Mouse (Mus musculus) hindbrain, postnatal 0 days (tissue): Measurements from ENCODE around the gene Hmga1b. TPM values are rescaled to one million over a fixed set of nuclear protein-coding genes. Genes with fewer than 3 reads are reported as not detected.
A peak's percentile ranks its signal among the peaks of the same experiment; 100 is the strongest.

ENCODE experiments used
- ATAC-seq: fragments of 200-750 bp; cut with Nextera tagmentation; 2 replicates; pipeline ENCODE4 v1.8.0; 2017; ENCODE audit warnings: mild to moderate bottlenecking, moderate TSS enrichment, moderate library complexity
- DNase-seq: peaks from one replicate; pipeline ENCODE4 v3.0.0-alpha.2; 2015; ENCODE audit warnings: low spot score
- H3K27ac ChIP-seq: fragments of 300-500 bp; sonication (generic); 2 replicates; pipeline ENCODE4 v1.5.1; 2014; ENCODE audit warnings: mild to moderate bottlenecking
- H3K27me3 ChIP-seq: fragments of 300-500 bp; sonication (generic); 2 replicates; pipeline ENCODE4 v1.6.1; 2014; ENCODE audit warnings: low read length, mixed read lengths; ENCODE audit not compliant: insufficient read depth
- H3K36me3 ChIP-seq: fragments of 300-500 bp; sonication (generic); 2 replicates; pipeline ENCODE4 v1.6.1; 2014; ENCODE audit warnings: low read length, mixed read lengths; ENCODE audit not compliant: insufficient read depth
- H3K4me1 ChIP-seq: fragments of 300-500 bp; sonication (generic); 2 replicates; pipeline ENCODE4 v1.6.1; 2014; ENCODE audit warnings: antibody characterized with exemption, low read length, mixed read lengths; ENCODE audit not compliant: insufficient read depth
- H3K4me2 ChIP-seq: fragments of 300-500 bp; sonication (generic); 2 replicates; pipeline ENCODE4 v1.6.1; 2014; ENCODE audit warnings: low read depth, mild to moderate bottlenecking, low read length, moderate library complexity, mixed read lengths
- H3K4me3 ChIP-seq: fragments of 300-500 bp; sonication (generic); 2 replicates; pipeline ENCODE4 v1.5.1; 2014; ENCODE audit warnings: low read length
- H3K9ac ChIP-seq: fragments of 300-500 bp; sonication (generic); replicated peaks from 2 replicates; pipeline ENCODE4 v1.6.1; 2014; ENCODE audit warnings: mild to moderate bottlenecking, low read length, moderate library complexity, mixed read lengths
- H3K9me3 ChIP-seq: fragments of 300-500 bp; sonication (generic); 2 replicates; pipeline ENCODE4 v1.6.1; 2016; ENCODE audit warnings: low read length, mixed read lengths
- CTCF ChIP-seq: IDR thresholded peaks from 2 replicates; pipeline ENCODE4 v1.5.1; 2016; ENCODE audit warnings: antibody characterized with exemption, control low read depth, low read depth
- WGBS: fragments of 180-500 bp; shearing (Covaris S2); extraction: QIAGEN DNeasy Blood & Tissue Kit; methylation state at CpG from one replicate; pipeline ENCODE4 v1.1.7; 2014; 5-methylcytosine and 5-hydroxymethylcytosine counted together
- polyA plus RNA-seq: library from polyadenylated mRNA; unstranded; fragments of >200 nt; fragmentation: Nextera tagmentation; extraction: Ambion mirVana; gene quantifications from 2 replicates; pipeline ENCODE4 v1.2.1, GENCODE M21; 2015
- total RNA-seq: library from RNA; depleted of rRNA; stranded (reverse); fragments of >200 nt; gene quantifications from 2 replicates; pipeline ENCODE4 v1.2.3, GENCODE M21; 2014

Gene Hmga1b
- total and polyA plus RNA-seq, 2 experiments from 2014 or later, result 0.42 to 1.9 TPM

GRCm38 (mm10) chr11:120720450-120720849 is 42.1 kb upstream of the Hmga1b start:
- Histone ChIP-seq H3K9me3 (no peaks in the 10 kb centered on the region), H3K36me3 (peaks cover 5% of the 10 kb centered on the region; the same call in 1 of the 2 replicates), H3K27me3 (no peaks in the 10 kb centered on the region), H3K9ac (peak overlapping the region; percentile 87), H3K27ac (peak overlapping the region; percentile 62), H3K4me1 (0 out of 2 replicates have a peak, but pooled peaks cover 2% of the 10 kb centered on the region), H3K4me3 (peak overlapping the region; percentile 62), H3K4me2 (peak overlapping the region; percentile 85)
- peak; percentile 95 for TF ChIP-seq CTCF
- 7% methylated on average over 17 of the region's 17 CpGs for WGBS
- ATAC-seq, result peak; percentile 55
- DNase-seq, result peak; percentile 94

DNA sequence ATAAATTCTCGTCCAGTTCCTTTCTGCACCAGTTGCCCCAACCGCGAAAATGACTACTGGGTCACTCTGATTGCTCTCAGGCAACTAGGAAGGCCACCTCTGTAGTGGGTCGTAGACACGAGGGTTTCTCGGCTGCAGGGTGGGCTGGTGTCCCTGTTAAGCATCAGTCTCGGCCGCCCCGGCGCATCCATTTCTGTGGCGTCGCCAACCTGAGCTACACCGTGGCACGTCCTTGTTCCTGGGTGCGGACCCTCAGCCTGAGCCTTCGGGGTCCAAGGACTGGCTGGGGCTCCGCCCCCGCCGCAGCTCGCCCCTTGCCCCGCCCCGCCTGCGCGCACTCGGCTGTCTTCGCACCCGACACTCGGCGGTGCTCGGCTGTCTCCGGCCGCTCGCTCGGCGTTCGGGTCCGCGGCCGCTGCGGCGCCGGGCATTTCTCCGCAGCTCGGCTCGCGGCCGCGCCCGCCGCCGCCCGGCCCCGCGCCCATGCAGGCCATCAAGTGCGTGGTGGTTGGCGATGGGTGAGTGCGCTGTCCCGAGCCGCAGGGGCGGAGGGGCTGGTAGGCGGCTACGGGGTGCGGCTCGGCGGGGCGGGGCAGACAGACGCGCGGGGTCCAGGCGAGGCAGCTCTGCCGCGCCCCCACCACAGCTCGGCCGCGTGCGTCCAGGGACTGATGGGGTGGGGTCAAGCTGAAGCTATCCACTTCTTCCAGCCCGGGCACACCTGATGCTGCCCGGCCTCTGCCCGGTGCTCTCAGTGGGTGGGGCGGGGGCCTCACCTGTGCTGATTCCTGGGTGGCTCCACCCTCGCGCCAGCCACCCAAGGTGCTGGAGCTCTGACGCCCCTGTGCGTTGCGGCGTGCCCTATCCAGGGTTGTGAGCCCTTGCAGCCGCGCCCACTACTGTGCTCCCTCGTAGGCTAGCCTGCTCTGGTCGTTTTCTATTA is 41.2 kb upstream of the Hmga1b start, which contains the start of gene Rac3:
Gene Rac3 (plus strand): TSS at position 347 of the 943 bp plus-strand sequence.
- WGBS, result under 1% methylated on average over 81 of the region's 90 CpGs
- peak within 1 kb of the TSS; percentile 62 for H3K27ac ChIP-seq
- H3K9me3 ChIP-seq, result no peaks in the 10 kb centered on the region
- DNase-seq (peak; percentile 92), ATAC-seq (peak; percentile 86)
- TF ChIP-seq CTCF, result no peak
- peak within 1 kb of the TSS; percentile 87 for H3K9ac ChIP-seq
- peaks cover 5% of the 10 kb centered on the region; the same call in 1 of the 2 replicates for H3K36me3 ChIP-seq
- H3K4me1 ChIP-seq, result 0 out of 2 replicates have a peak, but pooled peaks cover 2% of the 10 kb centered on the region
- no peaks in the 10 kb centered on the region for H3K27me3 ChIP-seq
- peak within 1 kb of the TSS; percentile 62 for H3K4me3 ChIP-seq
- peak within 1 kb of the TSS; percentile 85 for H3K4me2 ChIP-seq

GRCm38 (mm10) chr11:120722067-120722630 is 40.4 kb upstream of the Hmga1b start:
- Histone ChIP-seq H3K27me3 (no peaks in the 10 kb centered on the region), H3K36me3 (peaks cover 5% of the 10 kb centered on the region; the same call in 1 of the 2 replicates), H3K4me2 (peak overlapping the region; percentile 85), H3K27ac (peak overlapping the region; percentile 62), H3K4me1 (peaks cover 6% of the 10 kb centered on the region; the same call in 1 of the 2 replicates), H3K9ac (peak overlapping the region; percentile 87), H3K4me3 (peak overlapping the region; percentile 62), H3K9me3 (no peaks in the 10 kb centered on the region)
- ATAC-seq, result no peak; the same call in none of the 2 replicates
- no peak for DNase-seq
- 21% methylated on average over 21 of the region's 21 CpGs for WGBS
- peak; percentile 30; the same call in 1 of the 2 replicates for TF ChIP-seq CTCF

GRCm38 (mm10) chr11:120722761-120723382 is 39.7 kb upstream of the Hmga1b start:
- H3K27ac ChIP-seq, result no peak overlapping the region
- no peaks in the 10 kb centered on the region for H3K9me3 ChIP-seq
- peak overlapping the region; percentile 85 for H3K4me2 ChIP-seq
- WGBS, result 84% methylated on average over 11 of the region's 11 CpGs
- TF ChIP-seq CTCF, result no peak
- H3K36me3 ChIP-seq, result 0 out of 2 replicates have a peak, but pooled peaks cover 5% of the 10 kb centered on the region
- DNase-seq (no peak), ATAC-seq (no peak)
- H3K4me1 ChIP-seq, result peaks cover 6% of the 10 kb centered on the region; the same call in 1 of the 2 replicates
- no peaks in the 10 kb centered on the region for H3K27me3 ChIP-seq
- peak overlapping the region; percentile 87; the same call in 1 of the 2 replicates for H3K9ac ChIP-seq
- peak overlapping the region; percentile 62 for H3K4me3 ChIP-seq

- 0 out of 2 replicates have a peak, but pooled peaks cover 4% of the 10 kb centered on the region for H3K36me3 ChIP-seq
- DNase-seq (no peak), ATAC-seq (no peak)
- peaks cover 6% of the 10 kb centered on the region; the same call in 1 of the 2 replicates for H3K4me1 ChIP-seq
- H3K9me3 ChIP-seq, result no peaks in the 10 kb centered on the region
- H3K27ac ChIP-seq, result no peak overlapping the region
- no peaks in the 10 kb centered on the region for H3K27me3 ChIP-seq
- WGBS, result 81% methylated on average over 7 of the region's 7 CpGs
- TF ChIP-seq CTCF, result no peak
- H3K9ac ChIP-seq, result no peak overlapping the region
- H3K4me2 ChIP-seq, result no peak overlapping the region
- no peak overlapping the region for H3K4me3 ChIP-seq
Measured at GRCm38 (mm10) chr11:120723509-120723908, 39.1 kb upstream of the Hmga1b start.
